Mouse (Mus musculus) spleen, adult 2 months (tissue): ENCODE measurements around the gene Dnah6.

Experiments used
- CTCF ChIP-seq: fragments of 200-500 bp; IDR thresholded peaks from 2 replicates; pipeline ENCODE4 v1.5.1; 2011; ENCODE audit warnings: mild to moderate bottlenecking, inconsistent platforms; ENCODE audit not compliant: insufficient read depth, insufficient read length, insufficient replicate concordance; ENCODE audit errors: extremely low read depth
- POLR2A ChIP-seq: fragments of 200-500 bp; IDR thresholded peaks from 2 replicates; pipeline ENCODE4 v1.6.1; 2011; ENCODE audit warnings: low read depth, low read length, inconsistent platforms

DNA sequence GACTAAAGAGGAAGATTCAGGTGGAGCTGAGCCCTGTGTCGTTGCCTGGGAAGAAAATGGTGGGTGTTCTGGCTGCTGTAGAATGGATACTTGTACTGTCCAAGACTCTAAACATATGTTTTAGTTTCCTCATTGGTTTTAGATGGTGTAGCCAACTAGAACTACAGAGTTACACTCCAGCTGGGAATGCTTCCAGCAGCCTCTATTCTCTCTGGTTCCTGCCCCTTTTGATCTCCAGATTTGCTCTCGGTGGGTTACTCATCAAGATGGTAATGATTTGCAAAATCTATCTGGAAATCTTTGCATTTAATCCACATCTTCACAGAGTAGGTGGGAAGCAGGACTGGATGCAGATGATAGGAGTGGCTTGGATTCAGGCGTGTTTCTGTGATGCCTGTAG is 80.6 kb downstream of the Dnah6 start:
- TF ChIP-seq CTCF (no peak), POLR2A (no peak)
